Comparison of ENCODE assay signal across 24 mouse cellular contexts in genomic region chr19:11724275-11724674, GRCm38 (mm10). TPM values are rescaled to one million over a fixed set of nuclear protein-coding genes. Genes with fewer than 3 reads are reported as not detected.
DNase-seq lines count a peak whose midpoint lies in the region; ATAC-seq lines count a peak whose summit lies in the region.
"Had no signal": no experiment of that assay in that cellular context is flagged by ENCODE, and none has a peak within 500 bp of the region (broad histone marks: within the 10 kb centered on the region; RNA-seq: fewer than 3 reads in every experiment).

No protein-coding gene starts in this region.

- H3K9me3 ChIP-seq in lung, embryonic 15.5 days = no peaks in the 10 kb centered on the region
- H3K9me3 ChIP-seq in stomach, embryonic 14.5 days (ENCODE audit: control insufficient read depth, low read depth, low read length) = no peaks in the 10 kb centered on the region
- H3K9me3 ChIP-seq: heart, embryonic 10.5 days; heart, embryonic 15.5 days; hindbrain, embryonic 13.5 days had no signal

- DNase-seq in lung, postnatal 14 days = peak; percentile 33
- no peak for DNase-seq in frontal cortex, postnatal 36 days (ENCODE audit: low spot score in 2 of 2)
- no peak for DNase-seq in gastrocnemius, postnatal 14 days
- no peak for DNase-seq in spleen, adult 18-20 months
- DNase-seq: adrenal gland, adult 2 months; adrenal gland, postnatal 36 days; cerebellum, adult 11 months; cerebellum, adult 9-10 months; cerebellum, postnatal 36 days; heart, adult 18-20 months; heart, postnatal 14 days had no signal

- ATAC-seq in lung, embryonic 15.5 days (ENCODE audit: borderline replicate concordance, extremely low read depth, low FRiP score, low TSS enrichment) = peak; percentile 80; the same call in 1 of the 2 replicates
- ATAC-seq in stomach, embryonic 14.5 days (ENCODE audit: insufficient number of reproducible peaks, insufficient read depth, low FRiP score, low read depth) = peak; percentile 82
- ATAC-seq in monocyte, adult 5-6 weeks (replicated peaks; ENCODE audit: insufficient number of reproducible peaks, low FRiP score, low TSS enrichment, poor library complexity, severe bottlenecking) = no peak
- ATAC-seq: forebrain, embryonic 14.5 days; hindbrain, postnatal 0 days had no signal

- H3K4me1 ChIP-seq in lung, embryonic 15.5 days = peaks cover 4% of the 10 kb centered on the region; the same call in 1 of the 2 replicates
- H3K4me1 ChIP-seq in stomach, embryonic 14.5 days (ENCODE audit: control insufficient read depth, insufficient read depth, low read length) = 0 out of 2 replicates have a peak, but pooled peaks cover 4% of the 10 kb centered on the region
- H3K4me1 ChIP-seq: heart, embryonic 10.5 days; heart, embryonic 15.5 days; hindbrain, embryonic 13.5 days had no signal

- no peaks in the 10 kb centered on the region for H3K27me3 ChIP-seq in lung, embryonic 15.5 days
- no peaks in the 10 kb centered on the region for H3K27me3 ChIP-seq in stomach, embryonic 14.5 days (ENCODE audit: control insufficient read depth, insufficient read depth, low read length)
- H3K27me3 ChIP-seq: heart, embryonic 15.5 days; hindbrain, embryonic 13.5 days had no signal

- H3K9ac ChIP-seq in lung, embryonic 15.5 days = no peak overlapping the region
- no peak overlapping the region for H3K9ac ChIP-seq in stomach, embryonic 14.5 days (replicated peaks; ENCODE audit: low read depth, low read length)
- H3K9ac ChIP-seq: heart, embryonic 15.5 days; hindbrain, embryonic 13.5 days had no signal

- intact Hi-C loops in gastrocnemius, postnatal 14 days (cut with DNase I; ENCODE audit: low total_unique reads) = no loop called here

- 28% methylated on average over 6 of the region's 6 CpGs for WGBS in lung, embryonic 15.5 days
- 24% methylated on average over 6 of the region's 6 CpGs for WGBS in stomach, embryonic 14.5 days

- no peaks in the 10 kb centered on the region for H3K36me3 ChIP-seq in lung, embryonic 15.5 days
- H3K36me3 ChIP-seq in stomach, embryonic 14.5 days (ENCODE audit: control insufficient read depth, insufficient read depth, low read length) = no peaks in the 10 kb centered on the region
- H3K36me3 ChIP-seq: heart, embryonic 10.5 days; heart, embryonic 15.5 days; hindbrain, embryonic 13.5 days had no signal

- no peak overlapping the region for H3K4me3 ChIP-seq in lung, embryonic 15.5 days
- H3K4me3 ChIP-seq in stomach, embryonic 14.5 days (ENCODE audit: low read depth, low read length) = no peak overlapping the region
- H3K4me3 ChIP-seq: heart, embryonic 10.5 days; heart, embryonic 15.5 days; hindbrain, embryonic 13.5 days had no signal

- no peak overlapping the region for H3K4me2 ChIP-seq in lung, embryonic 15.5 days
- H3K4me2 ChIP-seq in stomach, embryonic 14.5 days (replicated peaks; ENCODE audit: low read depth, low read length) = no peak overlapping the region
- H3K4me2 ChIP-seq: heart, embryonic 15.5 days; hindbrain, embryonic 13.5 days had no signal

- H3K27ac ChIP-seq in lung, embryonic 15.5 days = peak overlapping the region; percentile 67; the same call in 1 of the 2 replicates
- no peak overlapping the region for H3K27ac ChIP-seq in stomach, embryonic 14.5 days (ENCODE audit: low read length)
- H3K27ac ChIP-seq: heart, embryonic 10.5 days; heart, embryonic 15.5 days; hindbrain, embryonic 13.5 days; hindbrain, postnatal 0 days had no signal

RNA-seq across cellular contexts. Expression of gene Gif, which starts 23.1 kb away (rescaled TPM):
- polyA plus RNA-seq in lung, embryonic 15.5 days (2015; fragmentation: Nextera tagmentation; extraction: Ambion mirVana) = 0.70 and 0.71 TPM in 2 replicates
- 0.58 and 1.3 TPM in 2 replicates for polyA plus RNA-seq in stomach, embryonic 14.5 days (2014; fragmentation: Nextera tagmentation; extraction: Ambion mirVana)
- not detected for total RNA-seq in gastrocnemius, postnatal 14 days (2021)
- not detected in 3 replicates for total RNA-seq in monocyte, adult 5-6 weeks (2017)
- total RNA-seq: adrenal gland, adult 2 months; adrenal gland, postnatal 36 days; ES-E14; gastrocnemius, adult 8-10 months; gastrocnemius, postnatal 4 days; heart, adult 18-20 months; heart, postnatal 14 days; hematopoietic stem cell, adult 5-6 weeks; hindbrain, postnatal 0 days had no signal
- polyA plus RNA-seq: adrenal gland, adult 2 months; embryonic facial prominence, embryonic 14.5 days; forebrain, embryonic 14.5 days; heart, embryonic 10.5 days; heart, embryonic 15.5 days; hindbrain, embryonic 13.5 days; hindbrain, postnatal 0 days had no signal

RNA-seq across cellular contexts. Expression of gene Oosp3, which starts 27.4 kb away (rescaled TPM):
- polyA plus RNA-seq in lung, embryonic 15.5 days (2015; fragmentation: Nextera tagmentation; extraction: Ambion mirVana) = not detected in 2 replicates
- not detected in 2 replicates for polyA plus RNA-seq in stomach, embryonic 14.5 days (2014; fragmentation: Nextera tagmentation; extraction: Ambion mirVana)
- not detected for total RNA-seq in gastrocnemius, postnatal 14 days (2021)
- not detected in 3 replicates for total RNA-seq in monocyte, adult 5-6 weeks (2017)
- total RNA-seq: adrenal gland, adult 2 months; adrenal gland, postnatal 36 days; ES-E14; gastrocnemius, adult 8-10 months; gastrocnemius, postnatal 4 days; heart, adult 18-20 months; heart, postnatal 14 days; hematopoietic stem cell, adult 5-6 weeks; hindbrain, postnatal 0 days had no signal
- polyA plus RNA-seq: adrenal gland, adult 2 months; embryonic facial prominence, embryonic 14.5 days; forebrain, embryonic 14.5 days; heart, embryonic 10.5 days; heart, embryonic 15.5 days; hindbrain, embryonic 13.5 days; hindbrain, postnatal 0 days had no signal

RNA-seq across cellular contexts. Expression of gene Oosp1, which starts 33.3 kb away (rescaled TPM):
- not detected in 2 replicates for polyA plus RNA-seq in lung, embryonic 15.5 days (2015; fragmentation: Nextera tagmentation; extraction: Ambion mirVana)
- not detected in 2 replicates for polyA plus RNA-seq in stomach, embryonic 14.5 days (2014; fragmentation: Nextera tagmentation; extraction: Ambion mirVana)
- total RNA-seq in gastrocnemius, postnatal 14 days (2021) = not detected
- total RNA-seq in monocyte, adult 5-6 weeks (2017) = 1.5 TPM in 1 of 3 replicates, not detected in the others
- total RNA-seq: ES-E14; gastrocnemius, adult 8-10 months; gastrocnemius, postnatal 4 days; heart, adult 18-20 months; heart, postnatal 14 days; hindbrain, postnatal 0 days had no signal
- polyA plus RNA-seq: adrenal gland, adult 2 months; embryonic facial prominence, embryonic 14.5 days; forebrain, embryonic 14.5 days; heart, embryonic 10.5 days; heart, embryonic 15.5 days; hindbrain, embryonic 13.5 days; hindbrain, postnatal 0 days had no signal

RNA-seq across cellular contexts. Expression of gene Mrpl16, which starts 45.9 kb away (rescaled TPM):
- polyA plus RNA-seq in lung, embryonic 15.5 days (2015; fragmentation: Nextera tagmentation; extraction: Ambion mirVana) = 45.7 and 46.2 TPM in 2 replicates
- polyA plus RNA-seq in stomach, embryonic 14.5 days (2014; fragmentation: Nextera tagmentation; extraction: Ambion mirVana) = 51.1 and 59.7 TPM in 2 replicates
- total RNA-seq in gastrocnemius, postnatal 14 days (2021) = 10 to 100 TPM; 48.9 to 53.2 TPM
- 28.5 to 49.0 TPM (median 45.7 TPM) in 3 replicates for total RNA-seq in monocyte, adult 5-6 weeks (2017)
